In the genomic region with DNA sequence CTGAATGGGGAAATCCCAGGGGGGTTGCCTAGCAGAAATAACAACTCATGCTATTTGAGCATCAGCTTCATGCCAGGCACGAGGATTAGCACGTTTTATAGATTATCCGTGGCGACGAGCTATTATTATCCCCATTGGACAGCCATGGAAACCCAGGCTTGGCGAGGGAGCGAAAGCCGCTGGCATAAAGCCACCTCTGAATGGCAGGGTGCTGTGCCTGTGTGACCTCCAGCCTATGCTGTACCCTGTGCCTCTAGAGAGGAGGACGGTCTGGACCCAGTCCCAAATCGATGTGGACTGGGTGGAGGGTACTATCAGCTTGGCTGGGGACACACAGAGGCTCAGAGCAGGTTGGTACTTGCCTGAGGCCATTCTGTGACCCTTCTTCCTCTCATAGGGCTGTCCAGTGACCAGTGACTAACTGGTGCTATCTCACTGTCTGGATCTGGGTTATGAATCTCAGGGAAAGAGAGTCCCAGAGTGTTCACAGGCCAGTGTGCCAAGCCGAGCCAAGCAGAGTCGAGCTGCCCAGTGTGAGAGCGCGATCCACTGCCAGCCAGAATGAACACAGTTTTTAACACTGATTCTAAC, we compare ENCODE assay signal across 10 mouse cellular contexts. TPM values are rescaled to one million over a fixed set of nuclear protein-coding genes. Genes with fewer than 3 reads are reported as not detected.
DNase-seq lines count a peak whose midpoint lies in the region; ATAC-seq and TF ChIP-seq lines count a peak whose summit lies in the region.
"Had no signal": no experiment of that assay in that cellular context is flagged by ENCODE, and none has a peak within 500 bp of the region (broad histone marks: within the 10 kb centered on the region; RNA-seq: fewer than 3 reads in every experiment).

No protein-coding gene starts in this region.

- intact Hi-C loops in left cerebral cortex, adult 2 months (cut with DNase I) = no loop called here

- H3K4me2 ChIP-seq in forebrain, embryonic 13.5 days = no peak overlapping the region
- no peak overlapping the region for H3K4me2 ChIP-seq in forebrain, embryonic 12.5 days
- H3K4me2 ChIP-seq in forebrain, embryonic 15.5 days (replicated peaks) = no peak overlapping the region
- H3K4me2 ChIP-seq in limb, embryonic 14.5 days (replicated peaks; ENCODE audit: low read depth, low read length, severe bottlenecking) = no peak overlapping the region
- H3K4me2 ChIP-seq: liver, embryonic 11.5 days had no signal

- no peaks in the 10 kb centered on the region for H3K36me3 ChIP-seq in forebrain, embryonic 13.5 days (ENCODE audit: poor library complexity, severe bottlenecking)
- H3K36me3 ChIP-seq in forebrain, embryonic 12.5 days (replicated peaks) = no peaks in the 10 kb centered on the region
- H3K36me3 ChIP-seq in forebrain, embryonic 15.5 days = no peaks in the 10 kb centered on the region
- H3K36me3 ChIP-seq in limb, embryonic 14.5 days (ENCODE audit: control insufficient read depth, insufficient read depth, low read length) = peaks cover 78% of the 10 kb centered on the region

- peak overlapping the region; percentile 20; the same call in 1 of the 2 replicates for H3K27ac ChIP-seq in forebrain, embryonic 13.5 days
- H3K27ac ChIP-seq in forebrain, embryonic 12.5 days = no peak overlapping the region
- H3K27ac ChIP-seq in forebrain, embryonic 15.5 days (replicated peaks) = peak overlapping the region; percentile 49; the same call in 1 of the 2 replicates
- H3K27ac ChIP-seq in limb, embryonic 14.5 days (replicated peaks; ENCODE audit: low read depth, low read length) = peak overlapping the region; percentile 59; the same call in 1 of the 2 replicates
- no peak overlapping the region for H3K27ac ChIP-seq in left cerebral cortex, adult 2 months

- no peak for TF ChIP-seq POLR2A in limb, embryonic 14.5 days (IDR thresholded peaks at IDR 0.05; ENCODE audit: borderline replicate concordance, extremely low read depth, insufficient read depth, insufficient read length)

- 56% methylated on average over 14 of the region's 14 CpGs for WGBS in forebrain, embryonic 13.5 days
- WGBS in forebrain, embryonic 12.5 days = 66% methylated on average over 14 of the region's 14 CpGs
- WGBS in forebrain, embryonic 15.5 days = 45% methylated on average over 14 of the region's 14 CpGs
- WGBS in limb, embryonic 14.5 days = 68% methylated on average over 14 of the region's 14 CpGs

- H3K27me3 ChIP-seq in forebrain, embryonic 13.5 days = no peaks in the 10 kb centered on the region
- H3K27me3 ChIP-seq in forebrain, embryonic 12.5 days = no peaks in the 10 kb centered on the region
- H3K27me3 ChIP-seq in forebrain, embryonic 15.5 days = no peaks in the 10 kb centered on the region
- no peaks in the 10 kb centered on the region for H3K27me3 ChIP-seq in limb, embryonic 14.5 days (ENCODE audit: control insufficient read depth, insufficient read depth, low read length)

- H3K4me1 ChIP-seq in forebrain, embryonic 13.5 days = peaks cover 37% of the 10 kb centered on the region
- peaks cover 24% of the 10 kb centered on the region for H3K4me1 ChIP-seq in forebrain, embryonic 12.5 days
- peaks cover 41% of the 10 kb centered on the region for H3K4me1 ChIP-seq in forebrain, embryonic 15.5 days
- peaks cover 66% of the 10 kb centered on the region for H3K4me1 ChIP-seq in limb, embryonic 14.5 days (ENCODE audit: control insufficient read depth, insufficient read depth, low read length)

- H3K9ac ChIP-seq in forebrain, embryonic 13.5 days = no peak overlapping the region
- no peak overlapping the region for H3K9ac ChIP-seq in forebrain, embryonic 12.5 days
- H3K9ac ChIP-seq in forebrain, embryonic 15.5 days (replicated peaks) = no peak overlapping the region
- no peak overlapping the region for H3K9ac ChIP-seq in limb, embryonic 14.5 days (ENCODE audit: low read depth, low read length, severe bottlenecking)

- peak; percentile 20 for ATAC-seq in forebrain, embryonic 13.5 days
- no peak for ATAC-seq in forebrain, embryonic 12.5 days (ENCODE audit: low FRiP score)
- peak; percentile 37 for ATAC-seq in forebrain, embryonic 15.5 days (replicated peaks)
- ATAC-seq in limb, embryonic 14.5 days (ENCODE audit: low FRiP score, low read depth) = no peak
- ATAC-seq in frontal cortex, adult (ENCODE audit: low TSS enrichment) = no peak

- no peak overlapping the region for H3K4me3 ChIP-seq in forebrain, embryonic 13.5 days
- H3K4me3 ChIP-seq in forebrain, embryonic 12.5 days (replicated peaks) = no peak overlapping the region
- no peak overlapping the region for H3K4me3 ChIP-seq in forebrain, embryonic 15.5 days
- H3K4me3 ChIP-seq in limb, embryonic 14.5 days (replicated peaks; ENCODE audit: low read length) = no peak overlapping the region
- H3K4me3 ChIP-seq in left cerebral cortex, adult 2 months = no peak overlapping the region

- H3K9me3 ChIP-seq in forebrain, embryonic 13.5 days (replicated peaks) = no peaks in the 10 kb centered on the region
- H3K9me3 ChIP-seq in forebrain, embryonic 12.5 days = no peaks in the 10 kb centered on the region
- H3K9me3 ChIP-seq in forebrain, embryonic 15.5 days = no peaks in the 10 kb centered on the region
- H3K9me3 ChIP-seq in limb, embryonic 14.5 days (ENCODE audit: control insufficient read depth, low read length) = no peaks in the 10 kb centered on the region

- no peak for TF ChIP-seq CTCF in left cerebral cortex, adult 2 months (IDR thresholded peaks at IDR 0.05)

- DNase-seq in adrenal gland, postnatal 25 days = peak; percentile 43
- DNase-seq in limb, embryonic 14.5 days (ENCODE audit: low spot score) = no peak
- no peak for DNase-seq in left cerebral cortex, adult 2 months (ENCODE audit: extremely low spot score in 1 of 2, low spot score in 2 of 2)
- no peak for DNase-seq in B cell, adult 2 months

RNA-seq across cellular contexts. Expression of gene Col27a1, which starts 16.3 kb away (rescaled TPM):
- polyA plus RNA-seq in forebrain, embryonic 13.5 days (2015; fragmentation: Nextera tagmentation; extraction: Ambion mirVana) = 0.85 and 1.6 TPM in 2 replicates
- polyA plus RNA-seq in forebrain, embryonic 12.5 days (2016; fragmentation: Nextera tagmentation; extraction: Ambion mirVana) = 3.7 and 4.1 TPM in 2 replicates
- total RNA-seq in adrenal gland, postnatal 25 days (2021) = 9.3 and 11.7 TPM in 2 replicates
- 1.3 and 1.4 TPM in 2 replicates for polyA plus RNA-seq in forebrain, embryonic 15.5 days (2015; fragmentation: Nextera tagmentation; extraction: Ambion mirVana)
- 134 and 171 TPM in 2 replicates for polyA plus RNA-seq in limb, embryonic 14.5 days (2012; rRNA removed)
- 34.1 and 40.5 TPM in 2 replicates for polyA plus RNA-seq in limb, embryonic 14.5 days (2014; fragmentation: Nextera tagmentation; extraction: Ambion mirVana)
- total RNA-seq in left cerebral cortex, adult 2 months (2021) = 1 to 10 TPM; 4.6 to 4.9 TPM

RNA-seq across cellular contexts. Expression of gene Kif12, which starts 58.2 kb away (rescaled TPM):
- not detected in 2 replicates for polyA plus RNA-seq in forebrain, embryonic 13.5 days (2015; fragmentation: Nextera tagmentation; extraction: Ambion mirVana)
- polyA plus RNA-seq in forebrain, embryonic 12.5 days (2016; fragmentation: Nextera tagmentation; extraction: Ambion mirVana) = not detected in 2 replicates
- total RNA-seq in adrenal gland, postnatal 25 days (2021) = not detected in 2 replicates
- polyA plus RNA-seq in forebrain, embryonic 15.5 days (2015; fragmentation: Nextera tagmentation; extraction: Ambion mirVana) = not detected in 2 replicates
- 1.3 and 1.4 TPM in 2 replicates for polyA plus RNA-seq in limb, embryonic 14.5 days (2012; rRNA removed)
- polyA plus RNA-seq in limb, embryonic 14.5 days (2014; fragmentation: Nextera tagmentation; extraction: Ambion mirVana) = 0.14 and 0.40 TPM in 2 replicates
- not detected for total RNA-seq in left cerebral cortex, adult 2 months (2021)
- total RNA-seq: neutrophil, adult 5-6 weeks had no signal

Comparison
In these comparisons a context has a peak if more than half of its experiments do, and no peak if none do; other contexts are left out.
1. ATAC-seq: peak in forebrain, embryonic 13.5 days (single experiment) and forebrain, embryonic 15.5 days (single experiment); none in forebrain, embryonic 12.5 days (single experiment), limb, embryonic 14.5 days (single experiment) and frontal cortex, adult (single experiment).
2. H3K27ac ChIP-seq: peak in forebrain, embryonic 13.5 days (single experiment), forebrain, embryonic 15.5 days (single experiment) and limb, embryonic 14.5 days (single experiment); none in forebrain, embryonic 12.5 days (single experiment) and left cerebral cortex, adult 2 months (single experiment).